Mouse (Mus musculus) forebrain, embryonic 11.5 days (tissue): ENCODE data around the gene Mtmr6. TPM values are rescaled to one million over a fixed set of nuclear protein-coding genes. Genes with fewer than 3 reads are reported as not detected.
"Not testable (repeated sequence)": the region's sequence is repeated elsewhere in the genome, so short reads cannot be mapped to it uniquely, and the experiment has no call there.

Source experiments
- ATAC-seq: fragments of 200-750 bp; cut with Nextera tagmentation; replicated peaks from 2 replicates; pipeline ENCODE4 v1.8.0; 2017; ENCODE audit warnings: moderate TSS enrichment; ENCODE audit not compliant: low FRiP score
- DNase-seq: peaks from one replicate; pipeline ENCODE4 v3.0.0-alpha.2; 2017; ENCODE audit warnings: low spot score
- H3K27ac ChIP-seq: fragments of 300-500 bp; sonication (generic); 2 replicates; pipeline ENCODE4 v1.5.1; 2014; ENCODE audit warnings: low read depth, low read length
- H3K27me3 ChIP-seq: fragments of 300-500 bp; sonication (generic); 2 replicates; pipeline ENCODE4 v1.6.1; 2014; ENCODE audit warnings: mild to moderate bottlenecking, low read length, mixed read lengths; ENCODE audit not compliant: control insufficient read depth, insufficient read depth
- H3K36me3 ChIP-seq: fragments of 300-500 bp; sonication (generic); 2 replicates; pipeline ENCODE4 v1.6.1; 2014; ENCODE audit warnings: mild to moderate bottlenecking, low read length, moderate library complexity, mixed read lengths; ENCODE audit not compliant: control insufficient read depth, insufficient read depth
- H3K4me1 ChIP-seq: fragments of 300-500 bp; sonication (generic); replicated peaks from 2 replicates; pipeline ENCODE4 v1.6.1; 2014; ENCODE audit warnings: low read length, mixed read lengths; ENCODE audit not compliant: control insufficient read depth, insufficient read depth
- H3K4me2 ChIP-seq: fragments of 300-500 bp; sonication (generic); 2 replicates; pipeline ENCODE4 v1.6.1; 2014; ENCODE audit warnings: low read depth, mild to moderate bottlenecking, low read length, moderate library complexity, mixed read lengths; ENCODE audit not compliant: severe bottlenecking
- H3K4me3 ChIP-seq: fragments of 300-500 bp; sonication (generic); 2 replicates; pipeline ENCODE4 v1.5.1; 2014; ENCODE audit warnings: low read depth, low read length
- H3K9ac ChIP-seq: fragments of 300-500 bp; sonication (generic); 2 replicates; pipeline ENCODE4 v1.6.1; 2014; ENCODE audit warnings: low read length
- H3K9me3 ChIP-seq: fragments of 300-500 bp; sonication (generic); 2 replicates; pipeline ENCODE4 v1.6.1; 2016; ENCODE audit warnings: low read length, mixed read lengths; ENCODE audit not compliant: control insufficient read depth
- WGBS: fragments of 180-500 bp; shearing (Covaris S2); extraction: QIAGEN DNeasy Blood & Tissue Kit; methylation state at CpG from one replicate; pipeline ENCODE4 v1.1.7; 2014; 5-methylcytosine and 5-hydroxymethylcytosine counted together
- polyA plus RNA-seq: library from polyadenylated mRNA; unstranded; fragments of >200 nt; fragmentation: Nextera tagmentation; extraction: Ambion mirVana; gene quantifications from 2 replicates; pipeline ENCODE4 v1.2.1, GENCODE M21; 2014

The Mtmr6 gene
- polyA plus RNA-seq, 1 experiment from 2014 or later = 44.3 TPM

- Histone ChIP-seq H3K27me3 (no peaks in the 10 kb centered on the region), H3K9me3 (no peaks in the 10 kb centered on the region), H3K36me3 (0 out of 2 replicates have a peak, but pooled peaks cover 2% of the 10 kb centered on the region), H3K27ac (no peak overlapping the region), H3K4me2 (no peak overlapping the region), H3K4me1 (peaks cover 14% of the 10 kb centered on the region; the same call in 1 of the 2 replicates), H3K4me3 (no peak overlapping the region), H3K9ac (no peak overlapping the region)
- WGBS = 92% methylated on average over 2 of the region's 2 CpGs
- DNase-seq (no peak), ATAC-seq (no peak)
Observed at GRCm38 (mm10) chr14:60304441-60305220, 39.6 kb downstream of the Mtmr6 start.

GRCm38 (mm10) chr14:60308113-60308512 lies 43.1 kb downstream of the Mtmr6 start:
- Histone ChIP-seq H3K4me3 (no peak overlapping the region), H3K9ac (no peak overlapping the region)
- no peak for ATAC-seq

GRCm38 (mm10) chr14:60310691-60311090 lies 45.7 kb downstream of the Mtmr6 start:
- H3K4me3 ChIP-seq = no peak overlapping the region
- ATAC-seq (no peak), DNase-seq (no peak)
- H3K9me3 ChIP-seq = peaks cover 2% of the 10 kb centered on the region; the same call in 1 of the 2 replicates
- no peak overlapping the region for H3K27ac ChIP-seq
- no peaks in the 10 kb centered on the region for H3K36me3 ChIP-seq
- no peaks in the 10 kb centered on the region for H3K27me3 ChIP-seq
- no peak overlapping the region for H3K4me2 ChIP-seq
- H3K4me1 ChIP-seq = no peaks in the 10 kb centered on the region
- H3K9ac ChIP-seq = no peak overlapping the region
- 81% methylated on average over 4 of the region's 4 CpGs for WGBS

More at GRCm38 (mm10) chr14:60308113-60308512, 43.1 kb downstream of the Mtmr6 start:
- Histone ChIP-seq H3K4me2 (no peak overlapping the region), H3K4me1 (no peaks in the 10 kb centered on the region), H3K27me3 (no peaks in the 10 kb centered on the region), H3K36me3 (0 out of 2 replicates have a peak, but pooled peaks cover 2% of the 10 kb centered on the region), H3K9me3 (no peaks in the 10 kb centered on the region), H3K27ac (no peak overlapping the region)
- no peak for DNase-seq
- 75% methylated on average over 6 of the region's 6 CpGs for WGBS

- H3K27ac ChIP-seq = no peak overlapping the region
- no peak overlapping the region for H3K9ac ChIP-seq
- ATAC-seq (no peak), DNase-seq (no peak)
- H3K4me1 ChIP-seq = no peaks in the 10 kb centered on the region
- H3K9me3 ChIP-seq = peaks cover 2% of the 10 kb centered on the region; the same call in 1 of the 2 replicates
- no peaks in the 10 kb centered on the region for H3K27me3 ChIP-seq
- 92% methylated on average over 1 of the region's 1 CpGs for WGBS
- H3K36me3 ChIP-seq = no peaks in the 10 kb centered on the region
- H3K4me3 ChIP-seq = no peak overlapping the region
- H3K4me2 ChIP-seq = no peak overlapping the region
Observed at GRCm38 (mm10) chr14:60319231-60319630, 54.2 kb downstream of the Mtmr6 start.

GRCm38 (mm10) chr14:60320813-60321212 lies 55.8 kb downstream of the Mtmr6 start:
- no peaks in the 10 kb centered on the region for H3K27me3 ChIP-seq
- H3K4me1 ChIP-seq = no peaks in the 10 kb centered on the region
- H3K9ac ChIP-seq = no peak overlapping the region
- WGBS = 83% methylated on average over 3 of the region's 3 CpGs
- ATAC-seq (no peak), DNase-seq (no peak)
- no peak overlapping the region for H3K4me3 ChIP-seq
- H3K36me3 ChIP-seq = no peaks in the 10 kb centered on the region
- H3K4me2 ChIP-seq = no peak overlapping the region
- H3K9me3 ChIP-seq = no peaks in the 10 kb centered on the region
- no peak overlapping the region for H3K27ac ChIP-seq

- H3K36me3 ChIP-seq, H3K9me3 ChIP-seq, H3K4me1 ChIP-seq, H3K4me2 ChIP-seq, ATAC-seq, DNase-seq, H3K9ac ChIP-seq, H3K27me3 ChIP-seq, H3K27ac ChIP-seq, H3K4me3 ChIP-seq: not testable (repeated sequence)
- WGBS = 85% methylated on average over 5 of the region's 5 CpGs
Observed at GRCm38 (mm10) chr14:60340001-60340400, 75.0 kb downstream of the Mtmr6 start.

GRCm38 (mm10) chr14:60340570-60340969 lies 75.5 kb downstream of the Mtmr6 start:
- H3K9me3 ChIP-seq = no peaks in the 10 kb centered on the region
- 87% methylated on average over 4 of the region's 4 CpGs for WGBS
- H3K27me3 ChIP-seq = no peaks in the 10 kb centered on the region
- ATAC-seq (no peak), DNase-seq (no peak)
- no peaks in the 10 kb centered on the region for H3K36me3 ChIP-seq
- H3K4me3 ChIP-seq = no peak overlapping the region
- H3K9ac ChIP-seq = no peak overlapping the region
- H3K27ac ChIP-seq = no peak overlapping the region
- H3K4me2 ChIP-seq = no peak overlapping the region
- H3K4me1 ChIP-seq = no peaks in the 10 kb centered on the region

GRCm38 (mm10) chr14:60345326-60345876 lies 80.4 kb downstream of the Mtmr6 start:
- Histone ChIP-seq H3K4me3 (no peak overlapping the region), H3K9me3 (no peaks in the 10 kb centered on the region), H3K4me2 (no peak overlapping the region), H3K9ac (no peak overlapping the region), H3K4me1 (no peaks in the 10 kb centered on the region), H3K36me3 (no peaks in the 10 kb centered on the region), H3K27me3 (no peaks in the 10 kb centered on the region), H3K27ac (no peak overlapping the region)
- WGBS = 83% methylated on average over 6 of the region's 6 CpGs
- DNase-seq (no peak), ATAC-seq (no peak)
